ENCODE assay signal across 8 mouse cellular contexts in the genomic region with DNA sequence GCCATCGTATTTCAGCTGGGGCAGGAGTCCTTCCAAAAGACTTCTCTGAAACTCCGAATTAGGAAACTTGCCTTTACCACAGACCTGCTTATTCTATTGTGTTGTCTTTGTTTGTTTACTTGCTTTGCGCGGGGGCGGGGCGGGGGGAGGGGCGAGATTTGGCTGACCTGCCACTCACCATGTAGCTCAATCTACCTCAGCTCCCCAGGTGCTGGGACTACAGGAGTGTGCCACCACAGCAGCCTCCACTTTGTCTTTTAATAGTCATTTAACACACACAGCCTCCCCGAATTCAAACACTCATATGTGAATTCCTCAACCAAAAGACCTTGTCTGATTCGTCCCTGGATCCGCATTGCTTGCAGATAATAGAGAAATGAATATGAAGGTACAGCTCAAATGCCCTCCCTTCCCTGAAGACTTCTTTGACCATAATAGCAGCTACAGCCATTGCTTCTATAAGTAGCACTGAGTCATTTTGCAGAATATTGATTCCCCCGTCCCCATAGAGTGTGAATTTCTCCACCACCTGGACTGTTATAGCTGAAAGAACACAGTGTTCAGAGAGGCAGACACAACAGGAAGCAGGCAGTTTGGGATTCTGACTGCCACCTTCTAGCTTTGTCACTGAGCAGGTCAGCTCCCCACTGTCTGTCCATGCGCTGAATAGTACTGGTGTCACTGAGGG. TPM values are rescaled to one million over a fixed set of nuclear protein-coding genes. Genes with fewer than 3 reads are reported as not detected.
DNase-seq lines count a peak whose midpoint lies in the region; ATAC-seq and TF ChIP-seq lines count a peak whose summit lies in the region.

No protein-coding gene starts in this region.

- no peak for ATAC-seq in limb, embryonic 12.5 days (ENCODE audit: insufficient number of reproducible peaks, insufficient read depth, low FRiP score, low TSS enrichment, low read depth)
- no peak for ATAC-seq in stomach, embryonic 16.5 days (ENCODE audit: insufficient read depth, low FRiP score)

- H3K27ac ChIP-seq in gastrocnemius, adult 2 months: peak overlapping the region; percentile 98; the same call in 1 of the 2 replicates
- H3K27ac ChIP-seq in spleen, adult 2 months (ENCODE audit: insufficient read depth, low read length): peak overlapping the region; percentile 55
- H3K27ac ChIP-seq in limb, embryonic 12.5 days: 0 out of 2 replicates have a peak overlapping the region, but pooled peaks have one; percentile 35
- no peak overlapping the region for H3K27ac ChIP-seq in stomach, embryonic 16.5 days (ENCODE audit: low read length)

- TF ChIP-seq POLR2A in spleen, adult 2 months (IDR thresholded peaks at IDR 0.05; ENCODE audit: low read depth, low read length): no peak

- no peak for DNase-seq in gastrocnemius, adult 2 months
- DNase-seq in gastrocnemius, postnatal 36 days: no peak
- no peak for DNase-seq in spleen, adult 2 months (ENCODE audit: low read depth in 1 of 2, low spot score in 2 of 2)
- no peak for DNase-seq in spleen, postnatal 36 days (ENCODE audit: low spot score in 2 of 2)
- no peak for DNase-seq in urinary bladder, adult 18-20 months (ENCODE audit: low spot score in 2 of 2)
- no peak for DNase-seq in cerebellum, adult 11-12 months

- 0 out of 2 replicates have a peak overlapping the region, but pooled peaks have one; percentile 27 for H3K9ac ChIP-seq in limb, embryonic 12.5 days (replicated peaks)
- peak overlapping the region; percentile 67 for H3K9ac ChIP-seq in stomach, embryonic 16.5 days (ENCODE audit: low read length)

- no peak for TF ChIP-seq CTCF in gastrocnemius, adult 2 months (IDR thresholded peaks at IDR 0.05)
- TF ChIP-seq CTCF in spleen, adult 2 months (IDR thresholded peaks at IDR 0.05; ENCODE audit: extremely low read depth, insufficient read depth, insufficient read length, insufficient replicate concordance): no peak

- H3K4me2 ChIP-seq in limb, embryonic 12.5 days: peak overlapping the region; percentile 79
- H3K4me2 ChIP-seq in stomach, embryonic 16.5 days (ENCODE audit: low read depth, low read length): peak overlapping the region; percentile 80

- no peaks in the 10 kb centered on the region for H3K36me3 ChIP-seq in spleen, adult 2 months (ENCODE audit: control insufficient read depth, insufficient read depth, low read length)
- H3K36me3 ChIP-seq in limb, embryonic 12.5 days: no peaks in the 10 kb centered on the region
- no peaks in the 10 kb centered on the region for H3K36me3 ChIP-seq in stomach, embryonic 16.5 days (ENCODE audit: control insufficient read depth, insufficient read depth, low read length)

- H3K4me1 ChIP-seq in spleen, adult 2 months (ENCODE audit: control insufficient read depth, insufficient read depth, insufficient read length): peaks cover 41% of the 10 kb centered on the region; the same call in 1 of the 2 replicates
- H3K4me1 ChIP-seq in limb, embryonic 12.5 days (replicated peaks): peaks cover 24% of the 10 kb centered on the region
- peaks cover 10% of the 10 kb centered on the region for H3K4me1 ChIP-seq in stomach, embryonic 16.5 days (ENCODE audit: control insufficient read depth, insufficient read depth, low read length)

- intact Hi-C loops in gastrocnemius, adult 2 months (cut with DNase I): loop anchor here (10.0 kb wide), 1 partner anchor 397 kb away; no protein-coding TSS in a partner anchor
- intact Hi-C loops in gastrocnemius, postnatal 36 days (cut with DNase I): no loop called here

- H3K4me3 ChIP-seq in gastrocnemius, adult 2 months: peak overlapping the region; percentile 96
- peak overlapping the region; percentile 46 for H3K4me3 ChIP-seq in spleen, adult 2 months (ENCODE audit: extremely low read depth, insufficient read depth, insufficient read length)
- H3K4me3 ChIP-seq in limb, embryonic 12.5 days (replicated peaks): peak overlapping the region; percentile 96
- peak overlapping the region; percentile 65 for H3K4me3 ChIP-seq in stomach, embryonic 16.5 days (replicated peaks; ENCODE audit: low read length)

- H3K9me3 ChIP-seq in limb, embryonic 12.5 days: no peaks in the 10 kb centered on the region
- H3K9me3 ChIP-seq in stomach, embryonic 16.5 days (replicated peaks; ENCODE audit: control insufficient read depth, low read length): no peaks in the 10 kb centered on the region

- WGBS in spleen, adult 2 months: 33% methylated on average over 12 of the region's 12 CpGs
- WGBS in limb, embryonic 12.5 days: 32% methylated on average over 12 of the region's 12 CpGs
- 34% methylated on average over 12 of the region's 12 CpGs for WGBS in stomach, embryonic 16.5 days

- no peaks in the 10 kb centered on the region for H3K27me3 ChIP-seq in spleen, adult 2 months (ENCODE audit: control insufficient read depth, insufficient read depth, low read length)
- no peaks in the 10 kb centered on the region for H3K27me3 ChIP-seq in limb, embryonic 12.5 days
- H3K27me3 ChIP-seq in stomach, embryonic 16.5 days (ENCODE audit: control insufficient read depth, insufficient read depth, low read length): no peaks in the 10 kb centered on the region

RNA-seq across cellular contexts. Expression of a gene that starts 1.1 kb away (rescaled TPM):
- 1 to 10 TPM; 8.6 to 9.2 TPM for total RNA-seq in gastrocnemius, adult 2 months (2021)
- total RNA-seq in gastrocnemius, postnatal 36 days (2021): 1 to 10 TPM; 8.6 to 9.7 TPM
- 45.9 and 112 TPM in 2 replicates for polyA plus RNA-seq in spleen, adult 2 months (2012; rRNA removed)
- polyA plus RNA-seq in limb, embryonic 12.5 days (2016; fragmentation: Nextera tagmentation; extraction: Ambion mirVana): 16.8 and 17.4 TPM in 2 replicates
- 14.4 and 14.8 TPM in 2 replicates for polyA plus RNA-seq in stomach, embryonic 16.5 days (2015; fragmentation: Nextera tagmentation; extraction: Ambion mirVana)

RNA-seq across cellular contexts. Expression of a gene that starts 40.5 kb away (rescaled TPM):
- 10 to 100 TPM; 32.9 to 69.4 TPM for total RNA-seq in gastrocnemius, adult 2 months (2021)
- total RNA-seq in gastrocnemius, postnatal 36 days (2021): 10 to 100 TPM; 44.6 to 70.1 TPM
- polyA plus RNA-seq in spleen, adult 2 months (2012; rRNA removed): 12.0 and 12.8 TPM in 2 replicates
- 14.0 and 14.1 TPM in 2 replicates for polyA plus RNA-seq in limb, embryonic 12.5 days (2016; fragmentation: Nextera tagmentation; extraction: Ambion mirVana)
- 103 and 124 TPM in 2 replicates for polyA plus RNA-seq in stomach, embryonic 16.5 days (2015; fragmentation: Nextera tagmentation; extraction: Ambion mirVana)

Comparison
In these comparisons a context has a peak if more than half of its experiments do, and no peak if none do; other contexts are left out.
1. H3K4me3 ChIP-seq: peak in every context shown above with its lines; median percentile 96 in gastrocnemius, adult 2 months; 96 in limb, embryonic 12.5 days; 65 in stomach, embryonic 16.5 days; 46 in spleen, adult 2 months.